Mouse (Mus musculus): Measurements from ENCODE around the gene Dgat2.

Dgat2 gene

GRCm38 (mm10) chr7:99140984-99141918 lies 41.3 kb downstream of the Dgat2 start, which contains the start of gene Uvrag:
Gene Uvrag (minus strand): TSS chr7:99141141.
- in situ Hi-C loops (cut with MboI, MseI): no loop called here

- in situ Hi-C loops (cut with MboI, MseI): no loop called here
These were observed 42.0 kb downstream of the Dgat2 start for GRCm38 (mm10) chr7:99140511-99140910.

- in situ Hi-C loops (cut with MboI, MseI): no loop called here
These were observed 42.6 kb downstream of the Dgat2 start for GRCm38 (mm10) chr7:99139841-99140491.

GRCm38 (mm10) chr7:99137541-99137940 lies 45.0 kb downstream of the Dgat2 start:
- in situ Hi-C loops (cut with MboI, MseI): no loop called here

- in situ Hi-C loops (cut with MboI, MseI): no loop called here
These were observed 45.7 kb downstream of the Dgat2 start for GRCm38 (mm10) chr7:99136789-99137188.

GRCm38 (mm10) chr7:99133811-99134402 lies 48.6 kb downstream of the Dgat2 start:
- in situ Hi-C loops (cut with MboI, MseI): no loop called here

- in situ Hi-C loops (cut with MboI, MseI): no loop called here
These were observed 49.9 kb downstream of the Dgat2 start for GRCm38 (mm10) chr7:99132597-99132996.

- in situ Hi-C loops (cut with MboI, MseI): no loop called here
These were observed 50.6 kb downstream of the Dgat2 start for GRCm38 (mm10) chr7:99131819-99132353.

GRCm38 (mm10) chr7:99128965-99129364 lies 53.6 kb downstream of the Dgat2 start:
- in situ Hi-C loops (cut with MboI, MseI): loop anchor here in 1 of 2 experiments (10.0 kb wide), 1 partner anchor 1796 kb away; no protein-coding TSS in a partner anchor

GRCm38 (mm10) chr7:99128020-99128950 lies 54.2 kb downstream of the Dgat2 start:
- in situ Hi-C loops (cut with MboI, MseI): loop anchor here in 1 of 2 experiments (10.0 kb wide), 1 partner anchor 1797 kb away; no protein-coding TSS in a partner anchor

GRCm38 (mm10) chr7:99126057-99126456 lies 56.5 kb downstream of the Dgat2 start:
- in situ Hi-C loops (cut with MboI, MseI): loop anchor here in 1 of 2 experiments (10.0 kb wide), 1 partner anchor 1799 kb away; no protein-coding TSS in a partner anchor

- in situ Hi-C loops (cut with MboI, MseI): loop anchor here in 1 of 2 experiments (10.0 kb wide), 1 partner anchor 1802 kb away; no protein-coding TSS in a partner anchor
These were observed 59.9 kb downstream of the Dgat2 start for GRCm38 (mm10) chr7:99122651-99123050.

- in situ Hi-C loops (cut with MboI, MseI): loop anchor here in 1 of 2 experiments (10.0 kb wide), 1 partner anchor 1804 kb away; no protein-coding TSS in a partner anchor
These were observed 61.5 kb downstream of the Dgat2 start for GRCm38 (mm10) chr7:99120865-99121521.

GRCm38 (mm10) chr7:99120082-99120481 lies 62.4 kb downstream of the Dgat2 start:
- in situ Hi-C loops (cut with MboI, MseI): loop anchor here in 1 of 2 experiments (10.0 kb wide), 1 partner anchor 1805 kb away; no protein-coding TSS in a partner anchor

GRCm38 (mm10) chr7:99116781-99117180 lies 65.7 kb downstream of the Dgat2 start:
- in situ Hi-C loops (cut with MboI, MseI): no loop called here

- in situ Hi-C loops (cut with MboI, MseI): no loop called here
These were observed 68.4 kb downstream of the Dgat2 start for GRCm38 (mm10) chr7:99114006-99114726.

- in situ Hi-C loops (cut with MboI, MseI): loop anchor here in 1 of 2 experiments (5.0 to 10.0 kb wide), 2 partner anchors 40 to 843 kb away; no protein-coding TSS in a partner anchor
These were observed 75.0 kb downstream of the Dgat2 start for GRCm38 (mm10) chr7:99107566-99107965.

- in situ Hi-C loops (cut with MboI, MseI): loop anchor here in 1 of 2 experiments (5.0 to 10.0 kb wide), 2 partner anchors 41 to 842 kb away; no protein-coding TSS in a partner anchor
These were observed 75.7 kb downstream of the Dgat2 start for GRCm38 (mm10) chr7:99106714-99107270.

All from T-helper 17 cell (primary cell).